Mouse (Mus musculus) limb, embryonic 11.5 days (tissue): ENCODE measurements around the gene Rab42. TPM values are rescaled to one million over a fixed set of nuclear protein-coding genes. Genes with fewer than 3 reads are reported as not detected.
"Not testable (repeated sequence)": the region's sequence is repeated elsewhere in the genome, so short reads cannot be mapped to it uniquely, and the experiment has no call there.

ENCODE experiments used
- ATAC-seq: fragments of 200-750 bp; cut with Nextera tagmentation; 2 replicates; pipeline ENCODE4 v1.8.0; 2017; ENCODE audit warnings: low read depth; ENCODE audit not compliant: insufficient number of reproducible peaks, low FRiP score, low TSS enrichment
- DNase-seq: peaks from one replicate; pipeline ENCODE4 v3.0.0-alpha.2; 2015; ENCODE audit warnings: low spot score
- H3K27ac ChIP-seq: fragments of 300-500 bp; sonication (generic); replicated peaks from 2 replicates; pipeline ENCODE4 v1.5.1; 2014; ENCODE audit warnings: low read depth, mild to moderate bottlenecking, low read length
- H3K27me3 ChIP-seq: fragments of 300-500 bp; sonication (generic); 2 replicates; pipeline ENCODE4 v1.6.1; 2014; ENCODE audit warnings: mild to moderate bottlenecking, low read length, mixed read lengths; ENCODE audit not compliant: control insufficient read depth, insufficient read depth
- H3K36me3 ChIP-seq: fragments of 300-500 bp; sonication (generic); 2 replicates; pipeline ENCODE4 v1.6.1; 2014; ENCODE audit warnings: mild to moderate bottlenecking, low read length, moderate library complexity, mixed read lengths; ENCODE audit not compliant: control insufficient read depth, insufficient read depth
- H3K4me1 ChIP-seq: fragments of 300-500 bp; sonication (generic); 2 replicates; pipeline ENCODE4 v1.6.1; 2014; ENCODE audit warnings: low read length, mixed read lengths; ENCODE audit not compliant: control insufficient read depth, insufficient read depth
- H3K4me2 ChIP-seq: fragments of 300-500 bp; sonication (generic); 2 replicates; pipeline ENCODE4 v1.6.1; 2014; ENCODE audit warnings: low read depth, mild to moderate bottlenecking, moderate library complexity; ENCODE audit not compliant: severe bottlenecking
- H3K4me3 ChIP-seq: fragments of 300-500 bp; sonication (generic); 2 replicates; pipeline ENCODE4 v1.5.1; 2014; ENCODE audit warnings: low read depth, low read length
- H3K9ac ChIP-seq: fragments of 300-500 bp; sonication (generic); 2 replicates; pipeline ENCODE4 v1.6.1; 2014; ENCODE audit warnings: mild to moderate bottlenecking, low read length
- H3K9me3 ChIP-seq: fragments of 300-500 bp; sonication (generic); 2 replicates; pipeline ENCODE4 v1.6.1; 2016; ENCODE audit warnings: low read length; ENCODE audit not compliant: control insufficient read depth
- WGBS: fragments of 180-500 bp; shearing (Covaris S2); extraction: QIAGEN DNeasy Blood & Tissue Kit; methylation state at CpG from one replicate; pipeline ENCODE4 v1.1.7; 2014; 5-methylcytosine and 5-hydroxymethylcytosine counted together
- polyA plus RNA-seq: library from polyadenylated mRNA; unstranded; fragments of >200 nt; fragmentation: Nextera tagmentation; extraction: Ambion mirVana; gene quantifications from 2 replicates; pipeline ENCODE4 v1.2.1, GENCODE M21; 2014

The Rab42 gene
- polyA plus RNA-seq, 1 experiment from 2014 or later = 0.95 TPM

DNA sequence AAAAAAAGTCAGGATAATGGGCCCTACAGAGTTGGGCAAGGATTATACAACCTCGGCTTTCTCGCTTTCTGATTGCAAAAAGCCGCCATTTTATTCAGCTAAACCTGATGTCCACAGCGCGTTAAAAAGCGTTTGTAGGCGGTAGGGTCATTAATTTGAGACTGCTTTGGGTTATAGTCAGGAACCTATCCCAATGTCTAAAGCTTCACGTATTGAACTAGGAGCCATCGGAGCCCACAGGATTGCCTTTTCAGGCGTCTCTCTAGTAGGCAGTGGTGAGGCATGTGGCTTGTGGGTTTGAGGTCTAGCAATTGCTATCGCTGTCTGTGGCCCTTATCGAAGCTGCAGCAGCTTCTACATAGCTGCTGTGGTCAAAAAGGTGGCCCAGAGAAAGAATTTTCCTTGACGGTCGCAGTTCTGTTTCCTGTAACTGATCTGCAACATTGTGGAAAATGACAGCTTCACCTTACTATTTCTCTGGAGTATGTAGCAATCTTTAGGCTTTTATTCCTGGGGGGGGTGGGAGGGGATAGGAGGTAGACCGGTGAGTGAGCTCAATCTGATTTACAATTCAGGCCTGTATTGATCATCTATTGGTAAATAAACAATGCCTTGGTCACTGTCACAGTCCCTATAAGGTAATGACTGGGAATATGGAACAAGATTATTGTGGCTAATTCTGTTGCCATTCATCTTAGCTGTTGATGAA is 6.1 kb upstream of the Rab42 start:
- WGBS = under 1% methylated on average over 15 of the region's 15 CpGs
- H3K36me3 ChIP-seq = peaks cover 18% of the 10 kb centered on the region
- no peaks in the 10 kb centered on the region for H3K9me3 ChIP-seq
- H3K27ac ChIP-seq = peak overlapping the region; percentile 63
- H3K4me1 ChIP-seq = peaks cover 3% of the 10 kb centered on the region; the same call in 1 of the 2 replicates
- H3K4me3 ChIP-seq = peak overlapping the region; percentile 75
- ATAC-seq = no peak
- peak overlapping the region; percentile 88 for H3K4me2 ChIP-seq
- H3K27me3 ChIP-seq = no peaks in the 10 kb centered on the region
- H3K9ac ChIP-seq = peak overlapping the region; percentile 88
- no peak for DNase-seq

DNA sequence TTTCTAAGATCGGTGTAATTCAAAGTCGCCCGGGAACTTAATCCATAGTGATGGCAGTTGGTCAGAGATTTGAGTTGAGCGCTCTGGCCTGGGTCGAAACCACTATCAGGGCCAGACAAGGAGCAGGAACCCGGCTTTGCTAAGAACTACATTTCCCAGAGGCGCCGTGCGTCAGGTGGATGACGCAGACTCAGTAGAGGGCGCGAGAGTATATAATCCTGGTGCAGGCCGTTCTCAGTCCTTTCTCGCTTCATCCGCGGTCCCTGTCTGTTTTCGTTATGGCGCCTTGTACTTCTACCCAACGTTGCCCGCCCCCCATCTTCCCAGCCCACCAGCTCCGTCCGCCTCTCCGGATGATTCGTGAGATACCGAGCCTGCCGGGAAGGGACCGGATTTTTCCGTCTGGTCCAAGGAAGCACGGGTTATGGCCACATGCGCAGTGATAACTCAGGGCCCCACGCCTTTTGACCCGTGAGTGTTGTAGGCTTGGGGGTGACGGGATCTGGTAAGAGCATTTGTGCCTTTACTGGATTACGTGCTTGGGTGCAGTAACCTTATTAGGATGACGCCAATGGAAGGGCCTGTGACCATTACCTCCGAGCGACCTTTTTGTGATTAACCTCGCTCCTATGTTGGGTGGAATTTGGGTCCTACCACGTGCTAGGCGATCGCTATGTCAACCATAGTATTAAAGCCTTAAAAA is 5.4 kb upstream of the Rab42 start:
- peak overlapping the region; percentile 63 for H3K27ac ChIP-seq
- H3K36me3 ChIP-seq = peaks cover 16% of the 10 kb centered on the region
- H3K4me3 ChIP-seq = peak overlapping the region; percentile 75
- no peaks in the 10 kb centered on the region for H3K27me3 ChIP-seq
- WGBS = under 1% methylated on average over 41 of the region's 41 CpGs
- peak overlapping the region; percentile 88 for H3K9ac ChIP-seq
- H3K4me2 ChIP-seq = peak overlapping the region; percentile 88
- H3K4me1 ChIP-seq = peaks cover 3% of the 10 kb centered on the region; the same call in 1 of the 2 replicates
- no peaks in the 10 kb centered on the region for H3K9me3 ChIP-seq
- ATAC-seq (peak; percentile 89), DNase-seq (peak; percentile 91)

DNA sequence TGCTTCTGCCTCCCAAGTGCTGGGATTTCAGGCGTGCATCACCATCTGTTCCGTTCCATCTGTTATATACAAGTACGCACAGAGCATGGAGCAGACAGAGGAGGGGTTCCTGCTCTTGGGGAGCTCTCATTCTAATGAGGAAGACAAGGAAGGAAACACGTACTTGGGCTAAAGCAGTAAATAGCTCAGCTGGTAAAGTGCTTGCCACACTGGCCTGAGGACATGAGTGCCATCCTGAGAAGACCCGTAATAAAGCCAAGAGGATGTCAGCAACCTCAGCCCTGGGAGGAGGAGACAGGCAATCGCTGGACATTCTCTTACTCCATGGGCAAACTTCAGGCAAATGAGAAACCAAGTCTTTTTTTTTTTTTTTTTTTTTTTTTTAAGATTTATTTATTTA is 2.8 kb upstream of the Rab42 start:
- Histone ChIP-seq H3K9ac (no peak overlapping the region), H3K4me3 (no peak overlapping the region), H3K27me3 (no peaks in the 10 kb centered on the region), H3K9me3 (no peaks in the 10 kb centered on the region), H3K4me2 (no peak overlapping the region), H3K4me1 (peaks cover 7% of the 10 kb centered on the region; the same call in 1 of the 2 replicates), H3K36me3 (peaks cover 7% of the 10 kb centered on the region), H3K27ac (no peak overlapping the region)
- ATAC-seq (no peak), DNase-seq (no peak)
- 68% methylated on average over 6 of the region's 6 CpGs for WGBS

DNA sequence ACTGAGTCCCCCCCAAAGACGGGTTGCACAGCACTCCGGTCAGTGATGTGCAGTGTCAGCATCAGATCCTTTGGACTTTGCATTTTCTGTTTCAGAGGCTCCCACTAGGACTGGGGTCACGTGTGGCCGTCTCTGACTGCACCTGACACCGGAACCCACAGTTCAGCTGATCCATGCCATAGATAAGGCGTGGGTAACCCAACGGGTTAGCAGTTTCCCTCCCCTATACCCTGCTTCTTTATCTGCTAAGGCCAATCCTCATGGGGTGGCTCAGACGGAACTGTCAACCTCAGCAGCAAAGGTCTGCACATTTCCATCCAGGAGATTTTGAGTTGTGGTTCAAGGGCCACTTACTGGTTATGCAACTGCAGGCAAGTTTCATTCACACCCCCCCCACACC is 2.1 kb upstream of the Rab42 start:
- H3K4me3 ChIP-seq = no peak overlapping the region
- H3K36me3 ChIP-seq = peaks cover 4% of the 10 kb centered on the region
- 86% methylated on average over 8 of the region's 8 CpGs for WGBS
- no peaks in the 10 kb centered on the region for H3K27me3 ChIP-seq
- H3K9ac ChIP-seq = no peak overlapping the region
- ATAC-seq = no peak
- no peak for DNase-seq
- no peak overlapping the region for H3K27ac ChIP-seq
- no peaks in the 10 kb centered on the region for H3K9me3 ChIP-seq
- peaks cover 7% of the 10 kb centered on the region; the same call in 1 of the 2 replicates for H3K4me1 ChIP-seq
- H3K4me2 ChIP-seq = no peak overlapping the region

DNA sequence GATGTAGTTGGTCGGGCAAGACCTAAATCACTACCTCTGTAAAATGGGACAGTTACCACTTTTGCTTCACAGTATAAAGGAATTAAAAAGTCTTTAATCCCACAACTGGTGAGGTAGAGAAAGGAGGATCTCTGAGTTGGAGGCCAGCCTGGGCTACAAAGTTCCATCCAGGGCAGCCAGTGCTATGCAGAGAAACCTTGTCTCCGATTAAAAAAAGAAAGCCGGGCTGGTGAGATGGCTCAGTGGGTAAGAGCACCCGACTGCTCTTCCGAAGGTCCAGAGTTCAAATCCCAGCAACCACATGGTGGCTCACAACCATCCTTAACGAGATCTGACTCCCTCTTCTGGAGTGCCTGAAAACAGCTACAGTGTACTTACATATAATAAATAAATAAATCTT is 299 bp upstream of the Rab42 start:
- 51% methylated on average over 6 of the region's 6 CpGs for WGBS
- not testable (repeated sequence) for H3K36me3 ChIP-seq, H3K9me3 ChIP-seq, H3K27ac ChIP-seq, DNase-seq, H3K27me3 ChIP-seq, ATAC-seq, H3K4me1 ChIP-seq
- peak overlapping the region; percentile 40 for H3K4me3 ChIP-seq
- H3K4me2 ChIP-seq = peak overlapping the region; percentile 74
- H3K9ac ChIP-seq = peak overlapping the region; percentile 56; the same call in 1 of the 2 replicates

DNA sequence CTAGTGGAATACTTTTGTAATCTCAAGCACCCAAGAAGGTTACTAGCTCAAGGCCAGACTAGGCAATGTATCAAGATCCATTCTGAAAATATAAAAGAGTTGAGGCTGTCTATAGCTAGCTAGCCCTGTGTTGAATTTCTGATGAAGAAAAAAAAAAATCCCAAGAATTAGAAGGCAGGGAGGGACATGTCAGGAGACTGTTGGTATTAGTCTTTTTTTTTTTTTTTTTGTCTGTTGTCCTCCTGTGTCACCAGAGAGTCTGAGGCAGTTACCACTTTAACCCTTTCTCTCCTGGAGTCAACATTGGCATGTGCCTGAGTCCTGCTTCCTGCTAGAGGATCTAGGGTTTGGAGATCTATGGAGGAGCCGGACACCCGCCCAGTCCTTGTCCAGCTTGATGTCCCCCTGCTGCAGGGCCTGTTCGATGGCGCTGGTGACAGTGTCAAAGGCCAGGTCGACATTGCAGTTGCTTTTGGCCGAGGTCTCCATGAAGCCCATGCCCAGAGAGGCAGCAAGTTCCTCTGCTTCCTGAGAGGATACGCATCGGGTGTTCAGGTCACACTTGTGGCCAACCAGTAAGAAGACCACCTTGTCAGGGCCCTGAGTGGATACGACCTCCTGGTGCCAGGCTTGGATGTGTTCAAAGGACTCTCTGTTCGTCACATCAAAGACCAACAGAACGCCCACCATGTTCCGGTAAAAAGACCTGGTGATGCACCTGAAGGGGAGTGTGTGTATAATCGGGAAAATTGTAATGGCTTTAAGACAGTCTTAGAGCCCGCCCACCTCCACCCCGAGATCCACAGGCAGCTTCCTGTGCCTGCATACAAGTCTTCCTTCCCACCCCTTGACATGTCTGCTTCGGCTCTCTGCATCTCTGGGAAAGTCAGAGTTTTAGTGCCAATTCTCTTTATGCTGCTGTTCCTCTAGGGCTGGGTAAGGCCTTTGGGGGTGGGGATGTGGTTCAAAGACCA is 933 bp downstream of the Rab42 start:
- H3K4me1 ChIP-seq = 0 out of 2 replicates have a peak, but pooled peaks cover 4% of the 10 kb centered on the region
- no peaks in the 10 kb centered on the region for H3K36me3 ChIP-seq
- H3K9ac ChIP-seq = peak overlapping the region; percentile 56; the same call in 1 of the 2 replicates
- WGBS = 64% methylated on average over 16 of the region's 16 CpGs
- H3K4me3 ChIP-seq = peak overlapping the region; percentile 40
- no peaks in the 10 kb centered on the region for H3K27me3 ChIP-seq
- H3K4me2 ChIP-seq = peak overlapping the region; percentile 74
- H3K9me3 ChIP-seq = no peaks in the 10 kb centered on the region
- no peak for ATAC-seq
- DNase-seq = no peak
- H3K27ac ChIP-seq = no peak overlapping the region

DNA sequence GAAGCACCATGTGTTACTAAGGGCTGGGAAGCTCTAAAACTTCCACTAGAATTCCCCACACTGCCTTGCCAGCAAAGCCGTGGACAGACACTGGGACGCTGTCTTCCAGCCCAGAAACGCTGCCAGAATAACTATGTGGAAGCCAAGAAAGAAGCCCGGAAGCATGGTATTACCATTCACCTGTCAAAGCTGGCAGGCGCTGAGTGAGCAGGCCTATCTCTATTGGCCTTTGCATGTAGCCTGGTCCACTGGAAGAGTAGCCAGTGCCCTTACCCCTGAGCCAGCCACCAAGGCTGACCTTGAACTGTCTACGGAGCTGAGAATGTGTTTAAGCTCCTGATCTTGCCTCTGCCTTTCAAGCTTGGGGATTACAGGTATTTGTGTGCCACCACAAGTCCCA is 1.7 kb downstream of the Rab42 start:
- no peak for DNase-seq
- Histone ChIP-seq H3K27me3 (no peaks in the 10 kb centered on the region), H3K4me1 (0 out of 2 replicates have a peak, but pooled peaks cover 4% of the 10 kb centered on the region), H3K4me3 (no peak overlapping the region), H3K4me2 (no peak overlapping the region), H3K9ac (no peak overlapping the region), H3K9me3 (no peaks in the 10 kb centered on the region), H3K36me3 (no peaks in the 10 kb centered on the region), H3K27ac (no peak overlapping the region)
- WGBS = 85% methylated on average over 6 of the region's 6 CpGs
- no peak for ATAC-seq

DNA sequence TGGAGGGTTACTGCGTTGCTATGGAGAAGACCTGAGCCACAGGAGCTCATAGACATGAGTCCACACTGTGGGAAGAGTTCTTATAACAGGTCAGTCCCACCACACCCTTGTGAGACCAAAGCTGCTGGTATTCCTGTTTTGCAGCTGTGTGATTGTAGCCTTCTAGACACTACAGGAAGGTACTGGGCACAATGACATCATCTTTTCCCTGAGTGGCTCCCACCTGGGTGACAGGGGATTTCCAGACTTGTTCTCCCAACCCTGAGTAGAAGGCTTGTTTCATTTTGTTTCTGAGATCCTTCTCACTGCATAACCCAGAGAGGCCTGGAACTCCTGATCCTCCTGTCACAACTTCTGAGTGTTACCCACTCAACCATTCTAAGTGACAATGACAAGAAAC is 3.3 kb downstream of the Rab42 start:
- no peak for DNase-seq
- Histone ChIP-seq H3K9ac (no peak overlapping the region), H3K4me1 (0 out of 2 replicates have a peak, but pooled peaks cover 4% of the 10 kb centered on the region), H3K9me3 (no peaks in the 10 kb centered on the region), H3K27me3 (no peaks in the 10 kb centered on the region), H3K36me3 (no peaks in the 10 kb centered on the region), H3K4me3 (no peak overlapping the region), H3K27ac (no peak overlapping the region), H3K4me2 (no peak overlapping the region)
- no peak for ATAC-seq
- WGBS = 89% methylated on average over 1 of the region's 1 CpGs
